Mouse (Mus musculus): ENCODE data around the gene Iqsec3.

The Iqsec3 gene

GRCm38 (mm10) chr6:121366537-121366936, 106.9 kb downstream of the Iqsec3 start:
- 13% methylated on average over 2 of the region's 2 CpGs for WGBS

- WGBS = 92% methylated on average over 4 of the region's 4 CpGs
Observed at GRCm38 (mm10) chr6:121363956-121364355, 109.5 kb downstream of the Iqsec3 start.

- WGBS = 73% methylated on average over 6 of the region's 6 CpGs
Observed at GRCm38 (mm10) chr6:121363061-121363460, 110.4 kb downstream of the Iqsec3 start.

- 85% methylated on average over 6 of the region's 6 CpGs for WGBS
Observed at GRCm38 (mm10) chr6:121357232-121357631, 116.2 kb downstream of the Iqsec3 start.

- WGBS = 89% methylated on average over 1 of the region's 1 CpGs
Observed at GRCm38 (mm10) chr6:121356041-121356440, 117.4 kb downstream of the Iqsec3 start.

- WGBS = 51% methylated on average over 2 of the region's 2 CpGs
Observed at GRCm38 (mm10) chr6:121352276-121352675, 121.2 kb downstream of the Iqsec3 start.

- WGBS = 66% methylated on average over 8 of the region's 8 CpGs
Observed at GRCm38 (mm10) chr6:121346428-121346827, 127.0 kb downstream of the Iqsec3 start.

GRCm38 (mm10) chr6:121344329-121344728, 129.1 kb downstream of the Iqsec3 start:
- 57% methylated on average over 5 of the region's 5 CpGs for WGBS

GRCm38 (mm10) chr6:121343771-121344123, 129.7 kb downstream of the Iqsec3 start:
- WGBS = 77% methylated on average over 6 of the region's 6 CpGs

- WGBS = 82% methylated on average over 15 of the region's 15 CpGs
Observed at GRCm38 (mm10) chr6:121343026-121343770, 130.3 kb downstream of the Iqsec3 start, which contains the start of gene Slc6a12. Gene Slc6a12 (plus strand): TSS chr6:121343076.

- WGBS = 82% methylated on average over 6 of the region's 6 CpGs
Observed at GRCm38 (mm10) chr6:121341650-121342049, 131.8 kb downstream of the Iqsec3 start.

- 49% methylated on average over 4 of the region's 4 CpGs for WGBS
Observed at GRCm38 (mm10) chr6:121338519-121338896, 135.0 kb downstream of the Iqsec3 start.

GRCm38 (mm10) chr6:121337770-121338518, 135.5 kb downstream of the Iqsec3 start:
- 35% methylated on average over 3 of the region's 3 CpGs for WGBS

GRCm38 (mm10) chr6:121337229-121337628, 136.2 kb downstream of the Iqsec3 start:
- 92% methylated on average over 9 of the region's 9 CpGs for WGBS

GRCm38 (mm10) chr6:121336558-121336957, 136.9 kb downstream of the Iqsec3 start:
- WGBS = 70% methylated on average over 8 of the region's 8 CpGs

GRCm38 (mm10) chr6:121335841-121336240, 137.6 kb downstream of the Iqsec3 start:
- 86% methylated on average over 9 of the region's 9 CpGs for WGBS

- 51% methylated on average over 10 of the region's 10 CpGs for WGBS
Observed at GRCm38 (mm10) chr6:121329848-121330508, 143.5 kb downstream of the Iqsec3 start.

GRCm38 (mm10) chr6:121328417-121328884, 145.0 kb downstream of the Iqsec3 start:
- 39% methylated on average over 9 of the region's 9 CpGs for WGBS

GRCm38 (mm10) chr6:121326486-121327069, 146.9 kb downstream of the Iqsec3 start:
- WGBS = 43% methylated on average over 10 of the region's 10 CpGs

GRCm38 (mm10) chr6:121325740-121326139, 147.7 kb downstream of the Iqsec3 start:
- WGBS = 78% methylated on average over 9 of the region's 9 CpGs

GRCm38 (mm10) chr6:121325298-121325697, 148.2 kb downstream of the Iqsec3 start:
- 53% methylated on average over 3 of the region's 3 CpGs for WGBS
